Mouse (Mus musculus): Measurements from ENCODE around the gene 4931406P16Rik.

The 4931406P16Rik gene

GRCm38 (mm10) chr7:34309186-34309764, 4.1 kb downstream of the 4931406P16Rik start:
- no peak for DNase-seq

GRCm38 (mm10) chr7:34308586-34308985, 4.8 kb downstream of the 4931406P16Rik start:
- no peak for DNase-seq

GRCm38 (mm10) chr7:34305454-34305853, 7.9 kb downstream of the 4931406P16Rik start:
- DNase-seq = no peak

GRCm38 (mm10) chr7:34302651-34303050, 10.7 kb downstream of the 4931406P16Rik start:
- no peak for DNase-seq

- DNase-seq = no peak
These were observed 11.4 kb downstream of the 4931406P16Rik start for GRCm38 (mm10) chr7:34301952-34302351.

- DNase-seq = no peak
These were observed 14.5 kb downstream of the 4931406P16Rik start for GRCm38 (mm10) chr7:34298818-34299217.

GRCm38 (mm10) chr7:34296124-34296523, 17.2 kb downstream of the 4931406P16Rik start:
- no peak for DNase-seq

- no peak for DNase-seq
These were observed 20.7 kb downstream of the 4931406P16Rik start for GRCm38 (mm10) chr7:34292633-34293032.

GRCm38 (mm10) chr7:34291265-34291664, 22.1 kb downstream of the 4931406P16Rik start:
- no peak for DNase-seq

- no peak for DNase-seq
These were observed 22.8 kb downstream of the 4931406P16Rik start for GRCm38 (mm10) chr7:34290450-34291151.

- no peak for DNase-seq
These were observed 35.7 kb downstream of the 4931406P16Rik start for GRCm38 (mm10) chr7:34277656-34278055.

- DNase-seq = no peak
These were observed 37.3 kb downstream of the 4931406P16Rik start for GRCm38 (mm10) chr7:34276066-34276465.

- DNase-seq = no peak
These were observed 40.9 kb downstream of the 4931406P16Rik start for GRCm38 (mm10) chr7:34272465-34272864.

GRCm38 (mm10) chr7:34268463-34268862, 44.9 kb downstream of the 4931406P16Rik start:
- no peak for DNase-seq

- DNase-seq = no peak
These were observed 46.9 kb downstream of the 4931406P16Rik start for GRCm38 (mm10) chr7:34266421-34266820.

- DNase-seq = peak; percentile 62
These were observed 47.4 kb downstream of the 4931406P16Rik start for GRCm38 (mm10) chr7:34265876-34266346.

GRCm38 (mm10) chr7:34263437-34263836, 49.9 kb downstream of the 4931406P16Rik start:
- DNase-seq = no peak

GRCm38 (mm10) chr7:34258407-34258806, 54.9 kb downstream of the 4931406P16Rik start:
- DNase-seq = no peak

- no peak for DNase-seq
These were observed 56.1 kb downstream of the 4931406P16Rik start for GRCm38 (mm10) chr7:34257279-34257678.

- no peak for DNase-seq
These were observed 57.4 kb downstream of the 4931406P16Rik start for GRCm38 (mm10) chr7:34255916-34256315.

- DNase-seq = no peak
These were observed 58.2 kb downstream of the 4931406P16Rik start for GRCm38 (mm10) chr7:34255137-34255536.

GRCm38 (mm10) chr7:34252030-34252429, 61.3 kb downstream of the 4931406P16Rik start:
- DNase-seq = no peak

GRCm38 (mm10) chr7:34250738-34251137, 62.6 kb downstream of the 4931406P16Rik start, which contains the start of gene Gm6096:
TSS of gene Gm6096 (plus strand) at chr7:34251038.
- no peak for DNase-seq

- no peak for DNase-seq
These were observed 66.4 kb downstream of the 4931406P16Rik start for GRCm38 (mm10) chr7:34246870-34247499.

Measured in right cerebral cortex, postnatal 14 days (tissue).